Mouse (Mus musculus): ENCODE data around the gene Mpl.

The Mpl gene

DNA sequence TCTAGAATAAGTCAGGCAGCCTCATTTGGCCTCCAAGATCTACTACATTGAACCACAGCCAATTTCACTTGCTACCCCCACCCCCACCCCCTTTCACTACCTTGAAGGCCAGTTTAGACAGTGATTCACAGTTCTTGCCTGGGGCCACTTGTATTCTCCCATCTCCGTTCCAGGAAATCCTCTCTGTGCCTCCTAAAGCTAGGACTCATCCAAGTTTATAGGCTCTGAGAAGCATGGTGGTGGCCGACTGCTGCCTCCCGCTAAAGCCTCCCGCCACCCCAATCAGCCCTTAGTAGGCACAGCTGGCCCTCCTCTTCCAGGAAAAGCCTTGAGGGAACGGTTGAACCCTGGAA, 29.9 kb downstream of the Mpl start:
- DNase-seq, result no peak

DNA sequence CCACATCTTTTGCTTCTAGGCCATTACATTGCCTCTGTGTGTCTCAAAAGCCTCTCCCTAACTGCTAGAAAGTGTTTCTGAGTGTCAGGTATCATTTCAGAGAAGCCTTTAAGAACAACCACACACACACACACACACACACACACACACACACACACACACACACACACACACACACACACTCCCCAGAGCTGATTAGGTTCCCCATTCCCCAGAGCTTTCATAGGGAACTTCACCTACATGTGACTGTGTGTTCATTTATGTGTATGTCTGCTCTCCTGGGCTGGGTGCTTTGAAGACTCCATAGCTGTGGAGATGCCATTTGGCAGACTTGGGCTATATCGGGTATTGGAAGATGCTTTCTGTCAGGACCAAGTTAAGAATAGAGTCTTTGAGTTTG, 31.9 kb downstream of the Mpl start:
- no peak for DNase-seq

DNA sequence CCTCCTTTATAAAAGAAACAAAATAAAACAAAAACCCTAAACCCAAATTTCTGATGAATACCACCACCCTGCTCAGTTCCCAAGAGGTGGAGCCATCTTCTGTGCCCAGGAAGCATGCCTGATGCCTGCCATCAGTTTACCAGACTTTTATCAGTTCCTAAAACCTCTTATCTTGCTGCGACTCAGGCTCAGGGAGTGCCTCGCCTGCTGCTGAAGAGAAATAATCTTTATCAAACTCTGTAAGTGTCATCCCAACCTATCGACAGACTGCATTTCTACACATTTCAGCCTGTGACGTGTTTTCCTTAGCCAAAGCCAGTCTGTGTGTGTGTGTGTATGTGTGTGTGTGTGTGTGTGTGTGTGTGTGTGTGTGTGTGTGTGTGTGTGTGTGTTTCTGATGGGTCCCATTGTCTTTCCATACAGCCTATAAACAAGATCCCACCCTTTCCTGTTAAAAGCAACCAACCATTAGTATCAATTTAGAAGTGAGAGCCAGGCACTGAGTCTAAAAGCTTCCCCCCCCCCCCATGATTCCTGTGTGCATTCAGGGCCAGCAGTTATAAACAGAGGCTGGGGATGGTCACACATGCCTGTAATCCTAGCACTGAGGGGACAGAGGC, 32.7 kb downstream of the Mpl start:
- DNase-seq, result no peak

DNA sequence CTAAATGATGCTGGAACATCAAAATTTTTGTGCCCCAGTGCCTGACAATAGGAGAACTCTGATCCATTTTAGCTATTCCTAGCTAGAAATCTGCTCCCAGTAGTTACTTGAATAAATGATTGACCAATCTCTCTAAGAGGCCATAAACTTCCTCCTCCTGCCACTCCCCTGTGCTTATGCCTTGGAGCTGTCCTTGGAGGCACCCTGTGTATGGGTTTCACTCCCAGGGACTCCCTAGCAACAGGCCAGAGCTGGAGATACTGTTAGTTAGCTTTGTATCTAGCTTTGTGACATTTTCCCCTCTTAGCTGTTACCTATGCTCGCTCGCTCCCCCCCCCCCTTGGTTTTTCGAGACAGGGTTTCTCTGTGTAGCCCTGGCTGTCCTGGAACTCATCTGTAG, 35.9 kb downstream of the Mpl start:
- DNase-seq, result no peak

DNA sequence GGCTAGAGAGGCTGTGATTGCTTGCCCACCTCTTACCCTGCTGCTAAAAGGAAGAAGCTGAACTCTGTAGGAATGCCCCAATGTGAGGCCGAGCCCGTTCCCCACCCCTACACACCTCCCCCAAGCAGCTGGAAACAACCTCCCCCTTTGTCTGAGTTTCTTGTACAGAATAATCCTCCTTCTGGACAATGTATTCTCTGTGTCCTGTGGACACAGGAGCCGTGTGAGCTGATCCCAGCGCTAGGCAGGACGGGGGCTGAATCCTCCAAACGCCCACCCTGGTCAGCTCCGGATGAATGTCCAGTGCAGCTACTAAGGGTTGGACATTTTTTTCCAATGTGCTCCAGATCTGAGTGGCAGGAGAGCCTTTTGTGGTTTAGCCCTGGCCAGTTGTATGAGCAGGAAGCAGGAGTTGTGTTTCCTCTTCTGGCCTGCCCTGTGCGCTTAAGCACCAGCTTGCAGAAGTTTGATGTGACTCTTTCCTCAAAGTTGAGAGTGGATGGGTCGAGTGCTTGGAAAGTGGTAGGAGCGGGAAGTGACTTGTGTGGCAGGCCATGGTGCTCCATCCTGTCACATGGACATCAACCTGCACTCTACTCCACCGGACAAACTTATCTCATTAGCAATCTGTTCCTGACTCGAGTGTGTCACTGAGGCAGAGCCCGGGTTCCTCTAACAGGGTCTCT, 40.1 kb downstream of the Mpl start:
- DNase-seq, result no peak

DNA sequence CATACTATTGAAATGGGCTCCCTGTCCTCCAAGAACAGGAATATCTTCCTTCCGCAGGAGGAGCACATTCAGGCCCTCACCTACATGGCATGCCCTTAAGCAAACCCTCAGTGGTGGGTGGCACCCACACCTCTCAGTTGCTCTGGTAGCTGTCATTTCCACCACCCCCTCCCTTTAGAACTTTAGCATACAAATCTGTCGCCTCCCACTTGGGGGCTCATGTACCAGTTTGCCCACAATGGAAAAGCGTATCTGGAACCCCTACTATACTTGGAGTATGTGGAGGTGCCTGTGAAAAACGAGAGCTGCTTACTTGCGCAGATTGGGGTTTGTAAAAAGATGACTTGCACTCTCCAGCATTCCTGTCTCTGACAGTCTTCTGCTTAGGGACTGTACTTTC, 41.0 kb downstream of the Mpl start:
- no peak for DNase-seq

DNA sequence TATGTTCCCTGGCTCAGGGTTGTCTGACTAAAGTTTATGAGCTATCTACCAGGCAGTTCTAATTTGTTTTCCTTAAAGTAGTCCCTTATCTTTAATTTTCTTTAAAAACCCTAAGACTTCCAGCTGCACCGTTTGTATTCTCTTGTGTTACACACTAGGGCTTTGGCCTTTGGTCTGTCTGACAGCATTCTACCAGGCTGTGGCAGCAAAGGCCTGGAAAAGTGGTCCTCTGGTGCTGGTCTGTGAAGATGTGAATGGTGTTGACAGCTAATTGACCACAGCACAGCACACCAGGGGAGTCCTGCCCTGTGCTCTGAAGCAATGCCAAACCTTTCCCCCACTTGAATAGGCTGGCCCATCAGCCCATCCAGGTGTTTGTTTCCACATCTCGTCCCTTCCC, 41.5 kb downstream of the Mpl start:
- no peak for DNase-seq

DNA sequence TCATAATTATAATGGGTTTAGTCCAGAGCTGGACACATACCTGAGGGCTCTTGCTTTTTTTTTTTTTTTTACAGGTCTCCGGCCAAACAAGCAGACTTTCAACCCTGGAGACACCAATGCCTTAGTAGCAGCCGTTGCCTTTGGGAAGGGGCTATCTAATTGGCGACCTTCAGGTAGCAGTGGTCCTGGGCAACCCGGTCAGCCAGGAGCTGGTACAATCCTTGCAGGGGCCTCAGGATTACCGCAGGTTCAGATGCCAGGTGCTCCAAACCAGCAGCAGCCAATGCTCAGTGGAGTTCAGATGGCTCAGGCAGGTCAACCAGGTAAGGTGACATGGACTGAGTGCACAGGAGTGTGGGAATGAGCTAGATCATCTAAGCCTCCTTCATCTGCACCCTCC, 43.8 kb downstream of the Mpl start:
- no peak for DNase-seq

DNA sequence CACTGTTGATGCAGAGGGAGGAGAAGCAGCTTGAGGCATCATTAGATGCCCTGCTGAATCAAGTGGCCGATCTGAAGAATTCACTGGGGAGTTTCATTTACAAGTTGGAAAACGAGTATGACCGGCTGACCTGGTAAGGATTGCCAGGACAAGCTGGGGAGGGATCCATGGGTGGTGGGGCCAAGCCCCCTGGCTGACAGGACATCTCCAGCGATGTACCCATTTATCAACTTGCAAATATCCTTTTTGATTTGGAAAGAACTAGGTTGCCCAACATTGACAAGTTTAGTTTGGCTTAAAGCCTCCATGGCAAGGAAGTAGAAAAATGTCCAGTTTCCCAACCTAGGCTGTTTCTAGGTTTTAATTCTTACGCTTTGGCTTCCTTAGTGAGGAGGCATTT, 46.4 kb downstream of the Mpl start:
- no peak for DNase-seq

DNA sequence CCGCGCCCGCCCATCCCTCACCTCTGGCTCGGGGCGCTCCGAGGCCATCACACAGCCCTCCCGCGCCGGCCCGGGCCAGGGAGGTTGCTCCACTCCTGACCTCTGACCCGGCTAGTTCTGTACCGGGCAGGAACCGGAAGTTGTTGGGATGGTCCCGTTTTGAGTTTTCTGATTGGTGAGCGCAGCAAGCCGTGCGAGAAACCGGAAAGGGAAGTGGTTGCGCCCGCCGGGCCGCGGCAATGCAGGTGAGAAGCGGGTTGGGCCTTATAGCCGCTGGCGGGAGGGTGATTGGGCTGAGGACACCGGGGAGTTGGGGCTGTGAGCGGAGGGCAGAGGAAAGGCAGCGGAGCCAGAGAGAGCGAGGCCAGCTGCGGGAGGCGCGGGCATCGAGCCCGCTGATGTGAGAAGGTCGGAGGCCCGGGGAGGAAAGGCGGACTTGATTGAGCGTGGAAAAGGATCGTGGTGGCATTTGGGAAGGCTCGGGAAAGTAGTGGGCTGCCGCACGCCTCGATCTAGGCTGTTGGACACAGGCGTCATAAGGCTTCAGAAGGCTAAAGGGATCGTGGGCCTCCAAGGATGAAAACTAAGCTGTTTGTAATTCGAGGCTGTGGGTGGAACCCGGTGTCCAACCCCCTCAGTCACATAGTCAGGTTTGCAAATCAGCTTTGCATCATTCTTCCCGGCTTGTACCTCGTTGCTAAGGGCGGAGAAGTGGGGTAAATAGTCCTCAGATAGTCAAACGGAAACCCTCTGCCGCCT, 48.0 kb downstream of the Mpl start, which contains the start of the genes Szt2 and Med8:
Gene Szt2 (minus strand): TSS at position 132 of the 759 bp plus-strand sequence.
Gene Med8 (plus strand): TSS at position 196 of the 759 bp plus-strand sequence.
- peak; percentile 95 for DNase-seq

DNA sequence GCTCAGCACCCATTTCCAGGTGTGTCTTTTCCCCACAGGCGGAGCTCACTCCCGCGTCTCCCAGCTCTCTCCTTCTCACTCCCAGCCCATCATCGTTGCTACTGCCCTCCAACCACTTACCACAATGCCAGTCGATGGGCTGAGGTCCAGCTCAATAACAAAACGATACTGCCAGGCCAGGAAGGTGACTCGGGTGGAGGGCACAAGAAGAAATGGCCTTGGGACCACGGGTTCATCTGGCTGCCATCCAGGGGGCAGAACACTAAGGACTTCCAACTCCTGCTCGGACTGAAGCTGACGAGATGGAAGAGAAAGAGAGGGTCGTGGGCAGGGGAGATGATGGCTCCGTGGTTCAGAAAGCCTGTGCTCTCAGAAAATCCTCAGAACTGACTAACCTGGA, 54.6 kb downstream of the Mpl start:
- no peak for DNase-seq

DNA sequence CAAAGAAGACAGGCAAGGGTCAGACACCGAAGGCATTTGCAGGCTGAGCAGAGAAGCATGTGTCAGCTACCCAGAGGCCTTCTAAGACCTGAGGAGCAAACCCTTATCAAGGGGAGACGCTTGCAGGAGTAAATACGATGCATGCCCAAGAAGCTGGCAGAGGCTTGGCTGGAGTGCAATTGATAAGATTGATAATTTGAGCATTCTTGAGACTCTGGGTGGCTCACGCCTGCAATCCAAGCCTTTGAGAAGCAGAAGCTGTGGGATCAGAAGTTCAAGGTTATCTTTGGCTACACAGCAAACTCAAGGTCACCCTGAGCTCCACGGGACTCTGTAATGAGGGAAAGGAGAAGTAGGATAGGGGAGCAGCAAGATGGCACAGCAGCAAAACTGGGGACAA, 55.4 kb downstream of the Mpl start:
- DNase-seq, result no peak

DNA sequence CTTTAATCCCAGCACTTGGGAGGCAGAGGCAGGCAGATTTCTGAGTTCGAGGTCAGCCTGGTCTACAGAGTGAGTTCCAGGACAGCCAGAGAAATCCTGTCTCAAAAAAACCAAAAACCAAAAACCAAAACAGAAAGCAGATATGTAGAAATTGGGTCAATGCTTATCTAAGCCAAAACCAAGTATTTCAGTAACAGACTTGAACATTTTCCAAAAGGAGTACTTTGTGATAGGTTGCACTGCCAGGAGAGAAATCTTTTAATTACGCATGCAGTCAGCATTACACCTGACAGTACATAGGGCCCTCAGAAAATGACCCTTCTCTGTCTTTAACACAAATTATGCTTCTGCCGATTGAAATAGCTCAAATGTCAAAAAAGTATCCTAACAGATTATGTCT, 55.9 kb downstream of the Mpl start:
- DNase-seq, result no peak

DNA sequence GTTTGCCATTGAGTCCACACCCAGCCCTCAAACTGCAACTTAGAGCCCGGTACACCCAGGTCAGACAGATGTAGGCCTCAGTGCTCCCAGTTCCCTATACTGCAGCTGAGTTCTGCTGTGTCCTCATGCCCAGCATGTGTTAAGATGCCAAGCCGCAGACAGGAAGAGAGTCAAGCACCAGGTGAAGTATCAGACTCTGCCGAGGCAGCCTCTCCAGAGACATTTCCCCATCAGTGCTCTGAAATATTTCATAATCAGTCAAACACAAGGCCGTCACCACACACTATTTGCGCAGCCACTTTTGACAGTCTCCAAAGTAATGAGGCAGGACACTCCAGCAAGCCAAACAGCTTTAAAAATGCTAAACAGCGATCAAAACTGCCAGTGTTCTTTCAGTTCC, 58.9 kb downstream of the Mpl start:
- no peak for DNase-seq

DNA sequence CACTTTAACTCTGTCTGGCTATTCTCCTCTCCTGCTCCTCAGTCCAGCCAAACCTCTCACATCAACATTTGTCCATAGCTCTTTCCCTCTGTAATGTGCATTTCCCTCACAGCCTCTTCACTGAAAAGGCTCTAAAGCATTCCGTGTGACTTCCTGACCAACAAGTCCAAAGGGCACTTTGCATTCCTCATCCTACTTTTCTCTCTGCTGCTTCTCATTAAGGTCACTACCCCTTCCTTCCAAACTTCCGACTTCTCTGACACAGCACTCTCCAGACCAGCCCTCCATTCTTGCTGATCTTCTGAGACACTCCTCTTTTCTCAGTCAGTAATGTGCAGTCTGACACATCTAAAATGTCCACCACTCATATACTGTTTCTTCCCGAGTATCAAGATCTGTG, 60.9 kb downstream of the Mpl start:
- peak; percentile 40 for DNase-seq

DNA sequence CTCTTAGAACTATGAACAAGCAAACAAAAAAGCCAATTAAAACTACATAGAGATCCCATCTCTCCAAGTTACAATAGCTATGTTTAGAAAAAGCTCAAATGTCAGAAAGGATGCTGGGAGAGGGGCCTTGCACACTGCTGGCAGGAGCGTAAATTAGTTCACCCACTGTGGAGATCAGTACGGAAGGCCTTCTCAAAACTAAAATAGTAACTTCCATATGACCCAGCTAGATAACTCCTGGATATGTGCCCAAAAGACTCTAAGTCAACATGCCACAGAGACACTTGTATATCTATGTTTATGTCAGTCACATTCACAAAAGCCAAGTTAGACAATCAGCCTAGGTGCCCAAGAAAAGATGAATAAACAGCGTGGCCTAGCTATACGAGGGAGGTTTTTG, 62.0 kb downstream of the Mpl start:
- no peak for DNase-seq

DNA sequence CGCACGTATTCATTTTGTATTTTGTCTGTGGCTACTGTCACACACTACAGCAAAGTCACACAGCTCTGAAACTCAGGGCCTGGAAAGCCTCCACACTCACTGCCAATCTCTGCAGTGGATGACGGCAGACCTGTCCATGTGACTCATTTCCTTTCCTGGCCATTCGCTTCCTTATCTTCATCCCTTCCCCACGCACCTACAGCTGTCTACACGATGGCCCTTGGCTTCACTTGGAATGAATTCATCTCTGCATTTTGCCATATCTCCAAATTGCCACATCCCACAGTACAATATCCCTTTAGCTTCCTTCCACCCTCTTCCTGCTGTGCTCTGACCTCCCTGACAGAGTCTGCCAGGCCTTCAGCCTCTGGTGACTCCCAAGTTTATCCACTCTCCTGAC, 62.8 kb downstream of the Mpl start:
- no peak for DNase-seq

All from kidney, postnatal 14 days (tissue).